Mouse (Mus musculus) limb, embryonic 12.5 days (tissue): Measurements from ENCODE around the gene Mark3. TPM values are rescaled to one million over a fixed set of nuclear protein-coding genes. Genes with fewer than 3 reads are reported as not detected.

Source experiments
- ATAC-seq: fragments of 200-750 bp; cut with Nextera tagmentation; 2 replicates; pipeline ENCODE4 v1.8.0; 2017; ENCODE audit warnings: low read depth, moderate TSS enrichment; ENCODE audit not compliant: insufficient number of reproducible peaks, insufficient read depth, low FRiP score, low TSS enrichment
- H3K27ac ChIP-seq: fragments of 300-500 bp; sonication (generic); 2 replicates; pipeline ENCODE4 v1.5.1; 2016; ENCODE audit warnings: mild to moderate bottlenecking, moderate library complexity
- H3K27me3 ChIP-seq: fragments of 300-500 bp; sonication (generic); 2 replicates; pipeline ENCODE4 v1.6.1; 2016; ENCODE audit warnings: mild to moderate bottlenecking, moderate library complexity
- H3K36me3 ChIP-seq: fragments of 300-500 bp; sonication (generic); 2 replicates; pipeline ENCODE4 v1.6.1; 2016; ENCODE audit warnings: mild to moderate bottlenecking, moderate library complexity
- H3K4me1 ChIP-seq: fragments of 300-500 bp; sonication (generic); replicated peaks from 2 replicates; pipeline ENCODE4 v1.6.1; 2016
- H3K4me2 ChIP-seq: fragments of 300-500 bp; sonication (generic); 2 replicates; pipeline ENCODE4 v1.6.1; 2016; ENCODE audit warnings: mild to moderate bottlenecking, moderate library complexity
- H3K4me3 ChIP-seq: fragments of 300-500 bp; sonication (generic); replicated peaks from 2 replicates; pipeline ENCODE4 v1.5.1; 2016; ENCODE audit warnings: mild to moderate bottlenecking
- H3K9ac ChIP-seq: fragments of 300-500 bp; sonication (generic); replicated peaks from 2 replicates; pipeline ENCODE4 v1.6.1; 2016; ENCODE audit warnings: mild to moderate bottlenecking, moderate library complexity
- H3K9me3 ChIP-seq: fragments of 300-500 bp; sonication (generic); 2 replicates; pipeline ENCODE4 v1.6.1; 2016; ENCODE audit warnings: mild to moderate bottlenecking, moderate library complexity
- WGBS: fragments of 180-500 bp; shearing (Covaris S2); methylation state at CpG from one replicate; pipeline ENCODE4 v1.1.7; 2016; 5-methylcytosine and 5-hydroxymethylcytosine counted together
- polyA plus RNA-seq: library from polyadenylated mRNA; unstranded; fragments of >200 nt; fragmentation: Nextera tagmentation; extraction: Ambion mirVana; gene quantifications from 2 replicates; pipeline ENCODE4 v1.2.1, GENCODE M21; 2016

Gene Mark3
- polyA plus RNA-seq, 1 experiment from 2014 or later, result 65.5 TPM

- peaks cover 10% of the 10 kb centered on the region for H3K4me1 ChIP-seq
- no peaks in the 10 kb centered on the region for H3K27me3 ChIP-seq
- ATAC-seq, result no peak
- H3K4me2 ChIP-seq, result no peak overlapping the region
- 75% methylated on average over 5 of the region's 5 CpGs for WGBS
- no peak overlapping the region for H3K4me3 ChIP-seq
- H3K9ac ChIP-seq, result no peak overlapping the region
- no peaks in the 10 kb centered on the region for H3K36me3 ChIP-seq
- no peak overlapping the region for H3K27ac ChIP-seq
- no peaks in the 10 kb centered on the region for H3K9me3 ChIP-seq
These were observed 14.0 kb upstream of the Mark3 start for GRCm38 (mm10) chr12:111560286-111560685.

DNA sequence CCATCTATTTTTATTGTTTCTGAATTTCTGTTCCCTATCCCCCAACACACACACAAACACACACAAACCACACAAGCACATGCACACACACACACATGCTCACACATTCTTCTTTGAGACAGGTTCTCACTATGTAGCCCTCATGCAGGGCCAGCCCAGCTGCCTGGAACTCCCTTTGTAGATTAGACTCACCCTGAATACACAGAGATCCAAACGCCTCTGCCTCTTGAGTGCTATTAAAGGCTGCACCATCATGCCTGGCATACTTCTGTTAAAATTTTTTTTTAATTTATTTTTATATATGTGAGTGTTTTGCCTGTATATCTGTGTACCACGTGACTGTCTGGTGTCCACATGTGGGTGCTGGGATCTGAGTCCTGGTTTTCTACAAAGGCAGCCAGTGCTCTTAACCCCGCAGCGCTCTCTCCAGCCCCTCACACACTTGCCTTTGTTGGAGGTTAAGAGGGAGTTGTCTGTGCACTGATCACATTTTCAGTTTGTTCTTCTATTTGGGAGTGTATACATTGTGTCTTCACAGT is 12.0 kb upstream of the Mark3 start:
- 52% methylated on average over 4 of the region's 4 CpGs for WGBS
- Histone ChIP-seq H3K4me3 (no peak overlapping the region), H3K36me3 (no peaks in the 10 kb centered on the region), H3K27ac (peak overlapping the region; percentile 41; the same call in 1 of the 2 replicates), H3K27me3 (no peaks in the 10 kb centered on the region), H3K4me2 (no peak overlapping the region), H3K4me1 (peaks cover 10% of the 10 kb centered on the region), H3K9ac (no peak overlapping the region), H3K9me3 (no peaks in the 10 kb centered on the region)
- no peak for ATAC-seq

- Histone ChIP-seq H3K4me3 (no peak overlapping the region), H3K27me3 (no peaks in the 10 kb centered on the region), H3K36me3 (no peaks in the 10 kb centered on the region), H3K27ac (peak overlapping the region; percentile 41; the same call in 1 of the 2 replicates), H3K4me1 (peaks cover 10% of the 10 kb centered on the region), H3K4me2 (no peak overlapping the region), H3K9ac (no peak overlapping the region), H3K9me3 (no peaks in the 10 kb centered on the region)
- ATAC-seq, result no peak
- 38% methylated on average over 5 of the region's 5 CpGs for WGBS
These were observed 11.2 kb upstream of the Mark3 start for GRCm38 (mm10) chr12:111563076-111563629.

- no peaks in the 10 kb centered on the region for H3K27me3 ChIP-seq
- 71% methylated on average over 5 of the region's 5 CpGs for WGBS
These were observed 9.0 kb upstream of the Mark3 start for GRCm38 (mm10) chr12:111565363-111565762.

GRCm38 (mm10) chr12:111568836-111569235 is 5.5 kb upstream of the Mark3 start:
- Histone ChIP-seq H3K4me2 (no peak overlapping the region), H3K27ac (no peak overlapping the region), H3K9ac (no peak overlapping the region), H3K27me3 (no peaks in the 10 kb centered on the region), H3K36me3 (no peaks in the 10 kb centered on the region), H3K9me3 (no peaks in the 10 kb centered on the region), H3K4me3 (no peak overlapping the region), H3K4me1 (peaks cover 10% of the 10 kb centered on the region)
- no peak for ATAC-seq
- 67% methylated on average over 11 of the region's 11 CpGs for WGBS

More at GRCm38 (mm10) chr12:111565363-111565762, 9.0 kb upstream of the Mark3 start:
- no peak overlapping the region for H3K27ac ChIP-seq
- no peak for ATAC-seq
- H3K9ac ChIP-seq, result no peak overlapping the region
- H3K9me3 ChIP-seq, result no peaks in the 10 kb centered on the region
- no peak overlapping the region for H3K4me2 ChIP-seq
- H3K4me1 ChIP-seq, result peaks cover 10% of the 10 kb centered on the region
- H3K36me3 ChIP-seq, result no peaks in the 10 kb centered on the region
- H3K4me3 ChIP-seq, result no peak overlapping the region

DNA sequence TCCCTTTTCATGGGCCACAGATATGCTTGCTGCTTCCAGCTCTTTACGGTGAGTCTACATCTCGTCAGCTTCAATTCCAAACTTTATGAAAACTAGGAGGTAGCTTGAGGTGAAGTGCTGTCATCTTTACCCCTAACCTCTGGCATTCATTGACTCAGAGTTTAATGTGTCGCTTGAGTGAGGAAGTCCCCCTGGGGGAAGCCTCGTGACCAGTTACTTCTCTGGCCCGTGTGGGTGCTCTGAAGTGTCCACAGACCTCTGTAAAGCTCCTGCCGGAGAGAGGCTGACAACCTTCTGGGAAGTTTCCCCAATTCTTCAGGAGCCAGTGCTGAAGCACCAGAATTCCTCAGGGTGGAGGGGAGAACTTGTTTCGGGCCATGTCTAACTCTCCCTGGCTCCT is 1.9 kb upstream of the Mark3 start:
- 75% methylated on average over 7 of the region's 7 CpGs for WGBS
- ATAC-seq, result no peak
- H3K27ac ChIP-seq, result no peak overlapping the region
- no peak overlapping the region for H3K4me3 ChIP-seq
- H3K4me1 ChIP-seq, result peaks cover 20% of the 10 kb centered on the region
- peak overlapping the region; percentile 28; the same call in 1 of the 2 replicates for H3K9ac ChIP-seq
- H3K27me3 ChIP-seq, result no peaks in the 10 kb centered on the region
- no peaks in the 10 kb centered on the region for H3K9me3 ChIP-seq
- no peak overlapping the region for H3K4me2 ChIP-seq
- H3K36me3 ChIP-seq, result no peaks in the 10 kb centered on the region

- WGBS, result 45% methylated on average over 6 of the region's 6 CpGs
- peak overlapping the region; percentile 91 for H3K4me2 ChIP-seq
- H3K36me3 ChIP-seq, result no peaks in the 10 kb centered on the region
- no peak for ATAC-seq
- 0 out of 2 replicates have a peak overlapping the region, but pooled peaks have one; percentile 95 for H3K27ac ChIP-seq
- H3K4me1 ChIP-seq, result peaks cover 20% of the 10 kb centered on the region
- no peaks in the 10 kb centered on the region for H3K9me3 ChIP-seq
- peak overlapping the region; percentile 100 for H3K4me3 ChIP-seq
- no peaks in the 10 kb centered on the region for H3K27me3 ChIP-seq
- peak overlapping the region; percentile 28 for H3K9ac ChIP-seq
These were observed 1.0 kb upstream of the Mark3 start for GRCm38 (mm10) chr12:111573315-111573714.

- Histone ChIP-seq H3K4me3 (peak overlapping the region; percentile 100), H3K4me2 (peak overlapping the region; percentile 91), H3K27ac (peak overlapping the region; percentile 95), H3K27me3 (no peaks in the 10 kb centered on the region), H3K36me3 (no peaks in the 10 kb centered on the region), H3K4me1 (peaks cover 20% of the 10 kb centered on the region), H3K9ac (peak overlapping the region; percentile 100), H3K9me3 (no peaks in the 10 kb centered on the region)
- peak; percentile 51 for ATAC-seq
- WGBS, result under 1% methylated on average over 58 of the region's 58 CpGs
These were observed 840 bp downstream of the Mark3 start for GRCm38 (mm10) chr12:111574887-111575838.

GRCm38 (mm10) chr12:111583058-111583457 is 8.7 kb downstream of the Mark3 start:
- H3K9ac ChIP-seq, result no peak overlapping the region
- H3K4me1 ChIP-seq, result no peaks in the 10 kb centered on the region
- no peak overlapping the region for H3K4me3 ChIP-seq
- no peaks in the 10 kb centered on the region for H3K27me3 ChIP-seq
- H3K27ac ChIP-seq, result no peak overlapping the region
- no peaks in the 10 kb centered on the region for H3K9me3 ChIP-seq
- 0 out of 2 replicates have a peak, but pooled peaks cover 3% of the 10 kb centered on the region for H3K36me3 ChIP-seq
- H3K4me2 ChIP-seq, result no peak overlapping the region
- WGBS, result 100% methylated on average over 1 of the region's 1 CpGs
- no peak for ATAC-seq

GRCm38 (mm10) chr12:111584401-111584800 is 10.1 kb downstream of the Mark3 start:
- Histone ChIP-seq H3K4me3 (no peak overlapping the region), H3K9me3 (no peaks in the 10 kb centered on the region), H3K36me3 (0 out of 2 replicates have a peak, but pooled peaks cover 3% of the 10 kb centered on the region), H3K27ac (no peak overlapping the region), H3K4me2 (no peak overlapping the region), H3K27me3 (no peaks in the 10 kb centered on the region), H3K9ac (no peak overlapping the region), H3K4me1 (no peaks in the 10 kb centered on the region)
- WGBS, result 91% methylated on average over 1 of the region's 1 CpGs
- no peak for ATAC-seq

DNA sequence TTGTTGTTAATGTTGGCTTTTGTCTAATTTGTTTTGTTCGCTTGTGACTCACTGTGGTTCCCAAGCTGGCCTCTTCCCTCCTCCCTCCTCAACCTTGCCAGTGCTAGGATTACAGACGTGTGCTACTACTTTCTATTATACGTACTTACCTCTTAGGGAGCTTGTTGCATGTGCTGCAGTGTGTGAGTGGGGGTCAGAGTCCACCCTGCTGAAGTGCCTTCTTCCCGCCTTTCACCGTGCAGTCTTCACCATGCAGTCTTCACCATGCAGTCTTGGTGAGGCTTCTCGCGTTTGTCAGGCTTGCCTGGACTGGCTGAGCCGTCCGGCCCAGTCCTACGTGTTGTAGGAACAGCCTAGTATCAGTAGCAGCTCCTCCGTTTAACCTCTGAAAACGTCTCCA is 12.9 kb downstream of the Mark3 start:
- H3K36me3 ChIP-seq, result peaks cover 3% of the 10 kb centered on the region
- WGBS, result 84% methylated on average over 12 of the region's 12 CpGs
- H3K4me1 ChIP-seq, result no peaks in the 10 kb centered on the region
- no peak overlapping the region for H3K27ac ChIP-seq
- no peaks in the 10 kb centered on the region for H3K27me3 ChIP-seq
- H3K4me3 ChIP-seq, result no peak overlapping the region
- H3K9ac ChIP-seq, result no peak overlapping the region
- no peak overlapping the region for H3K4me2 ChIP-seq
- no peaks in the 10 kb centered on the region for H3K9me3 ChIP-seq
- no peak for ATAC-seq
